Mouse (Mus musculus) NIH3T3 (cell line): ENCODE data around the gene Sult5a1.
"Not testable (repeated sequence)": the region's sequence is repeated elsewhere in the genome, so short reads cannot be mapped to it uniquely, and the experiment has no call there.

Experiments
- DNase-seq: peaks from one replicate; pipeline ENCODE4 v3.0.0-alpha.2; 2012; ENCODE audit warnings: low read depth

Gene Sult5a1

DNA sequence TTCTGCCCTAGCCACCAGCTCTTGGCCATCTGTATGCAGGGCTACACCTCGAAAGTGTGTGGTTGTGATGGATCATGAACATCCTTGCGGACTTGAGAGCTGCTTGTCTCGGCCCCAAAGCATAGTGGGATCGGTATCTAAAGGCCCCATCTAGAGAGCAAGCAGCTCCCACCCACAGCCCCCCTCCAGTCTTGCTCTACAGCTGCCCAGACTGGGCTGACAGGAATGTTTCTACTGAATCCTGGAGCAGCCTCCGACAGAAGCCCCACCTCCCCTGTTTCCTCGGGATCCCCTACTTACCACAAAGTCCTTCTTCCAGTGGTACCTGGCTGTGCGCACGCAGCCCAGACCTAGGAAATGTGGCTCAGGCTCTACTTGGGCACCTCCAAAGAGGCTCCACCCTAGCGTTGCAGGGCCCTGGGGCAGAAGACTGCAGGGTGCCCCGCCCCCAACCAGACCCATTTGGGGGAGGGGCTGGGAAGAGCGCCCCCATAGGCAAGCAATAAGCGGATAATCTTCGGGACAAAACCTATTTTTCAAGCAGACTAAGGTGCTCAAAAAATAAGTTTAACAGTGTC, at the start of gene Sult5a1:
Gene Sult5a1 (minus strand): TSS at position 428 of the 578 bp plus-strand sequence.
- no peak for DNase-seq

DNA sequence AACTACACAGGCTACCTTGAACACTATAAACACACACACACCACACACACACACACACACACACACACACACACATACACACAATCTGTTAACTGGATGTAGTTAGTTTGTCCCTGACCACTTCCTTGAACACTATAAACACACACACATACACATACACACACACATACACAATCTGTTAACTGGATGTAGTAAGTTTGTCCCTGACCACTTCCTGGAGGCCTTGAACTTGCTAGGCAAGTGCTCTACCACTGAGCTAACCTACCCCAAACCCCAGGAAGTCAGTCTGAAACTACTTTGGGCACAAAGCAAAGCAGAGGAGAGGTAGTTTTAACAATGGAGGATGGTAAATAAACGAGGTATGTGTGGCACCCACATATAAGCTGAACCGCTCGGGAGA, 45.5 kb upstream of the Sult5a1 start:
- no peak for DNase-seq

DNA sequence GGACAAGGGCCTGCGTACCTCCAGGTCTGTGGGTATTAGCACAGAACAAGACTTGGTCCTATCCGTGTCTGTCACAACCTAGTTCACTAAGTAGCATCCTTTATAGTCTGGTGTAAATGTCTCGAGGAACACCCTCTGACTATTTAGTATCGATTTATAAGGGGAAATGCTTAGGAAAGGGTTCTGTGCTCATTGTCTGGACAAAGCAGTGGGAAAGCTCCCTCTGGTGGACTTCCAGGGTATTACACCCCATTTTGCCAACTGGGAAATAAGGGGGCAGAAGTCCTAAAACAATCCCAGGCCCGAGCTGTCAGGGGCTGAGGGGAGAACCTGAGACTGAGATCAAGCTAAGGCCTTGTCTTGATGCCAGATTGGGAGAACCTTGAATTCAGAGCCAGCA, 44.2 kb upstream of the Sult5a1 start:
- DNase-seq = peak; percentile 90

DNA sequence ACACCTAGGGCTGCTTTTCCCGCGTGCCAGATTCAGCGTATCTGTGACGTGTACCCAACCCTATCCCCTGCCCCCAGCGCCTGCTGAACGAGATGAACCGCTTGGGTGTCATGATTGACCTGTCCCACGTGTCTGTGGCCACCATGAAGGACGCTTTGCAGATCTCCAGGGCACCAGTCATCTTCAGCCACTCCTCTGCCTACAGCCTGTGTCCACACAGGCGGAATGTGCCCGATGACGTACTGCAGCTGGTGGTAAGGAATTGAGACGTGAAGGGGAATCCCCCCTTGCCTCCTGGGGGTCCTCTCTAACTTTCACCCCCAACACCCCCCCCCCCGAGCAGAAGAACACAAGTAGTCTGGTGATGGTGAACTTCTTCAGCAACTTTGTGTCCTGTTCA, 41.7 kb upstream of the Sult5a1 start:
- no peak for DNase-seq

DNA sequence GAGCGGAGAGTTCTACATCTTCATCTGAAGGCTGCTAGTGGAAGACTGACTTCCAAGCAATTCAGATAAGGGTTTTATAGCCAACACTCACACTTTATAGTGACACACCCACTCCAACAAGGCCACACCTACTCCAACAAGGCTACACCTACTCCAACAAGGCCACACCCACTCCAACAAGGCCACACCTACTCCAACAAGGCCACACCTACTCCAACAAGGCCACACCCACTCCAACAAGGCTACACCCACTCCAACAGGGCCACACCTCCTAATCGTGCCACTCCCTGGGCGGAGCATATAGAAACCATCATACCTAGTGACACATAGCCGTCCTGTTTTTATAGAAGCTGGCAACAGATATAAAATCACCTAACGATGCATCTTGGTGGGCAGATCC, 38.9 kb upstream of the Sult5a1 start:
- DNase-seq = not testable (repeated sequence)

DNA sequence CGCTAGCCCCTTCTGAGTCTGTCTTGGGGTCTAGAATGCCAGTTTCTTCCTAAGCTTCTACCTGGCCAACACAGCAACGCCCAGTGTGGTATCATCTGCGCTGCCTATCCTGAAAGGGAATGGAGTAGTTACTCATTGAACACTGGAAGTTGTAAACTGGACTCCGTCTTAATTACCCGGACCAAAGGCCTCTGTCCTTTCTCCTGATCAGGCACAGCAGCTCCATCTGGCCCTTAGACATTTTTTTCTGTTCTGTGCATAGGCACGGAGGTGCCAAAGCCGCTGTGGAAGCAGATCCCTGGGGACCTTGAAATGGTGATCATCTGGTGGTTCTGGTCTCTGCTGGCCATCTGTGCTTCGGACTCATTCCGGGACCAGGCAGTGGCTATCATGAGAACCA, 35.7 kb upstream of the Sult5a1 start:
- DNase-seq = no peak

DNA sequence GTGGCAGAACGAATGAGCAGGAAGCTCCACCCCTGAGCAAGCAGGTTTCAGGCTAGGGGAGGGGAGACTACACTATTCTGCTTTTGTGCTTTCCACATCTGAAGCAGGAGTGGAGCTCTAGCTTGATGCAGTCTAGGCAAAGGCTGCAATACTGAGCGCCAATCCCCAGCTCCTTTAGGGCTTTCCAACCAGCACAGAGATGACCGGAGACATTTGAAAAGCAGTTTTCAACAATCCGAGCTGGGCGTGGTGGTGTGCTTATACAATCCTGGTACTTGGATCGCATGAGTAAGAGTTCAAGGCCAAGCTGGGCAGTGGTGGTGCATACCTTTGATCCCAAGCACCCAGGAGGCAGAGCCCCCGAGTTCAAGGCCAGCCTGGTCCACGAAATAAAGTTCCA, 33.8 kb upstream of the Sult5a1 start:
- no peak for DNase-seq

DNA sequence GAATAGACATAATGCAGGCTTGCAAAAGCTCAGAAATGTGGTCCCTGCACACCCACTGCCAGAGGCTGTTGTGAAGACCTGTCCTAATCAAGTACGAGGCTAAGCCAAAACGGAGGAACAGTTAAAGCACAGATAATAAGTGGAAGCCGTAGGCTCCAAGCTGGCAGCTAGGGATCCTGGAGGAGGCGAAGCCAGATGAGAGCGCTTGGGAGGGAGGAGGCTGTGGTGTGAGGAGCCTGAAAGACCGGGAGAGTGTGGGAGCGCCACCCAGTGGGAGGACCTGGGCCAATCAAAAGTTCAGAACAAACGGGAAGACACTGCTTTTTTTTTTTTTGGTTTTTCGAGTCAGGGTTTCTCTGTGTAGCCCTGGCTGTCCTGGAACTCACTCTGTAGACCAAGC, 32.6 kb upstream of the Sult5a1 start:
- peak; percentile 94 for DNase-seq

DNA sequence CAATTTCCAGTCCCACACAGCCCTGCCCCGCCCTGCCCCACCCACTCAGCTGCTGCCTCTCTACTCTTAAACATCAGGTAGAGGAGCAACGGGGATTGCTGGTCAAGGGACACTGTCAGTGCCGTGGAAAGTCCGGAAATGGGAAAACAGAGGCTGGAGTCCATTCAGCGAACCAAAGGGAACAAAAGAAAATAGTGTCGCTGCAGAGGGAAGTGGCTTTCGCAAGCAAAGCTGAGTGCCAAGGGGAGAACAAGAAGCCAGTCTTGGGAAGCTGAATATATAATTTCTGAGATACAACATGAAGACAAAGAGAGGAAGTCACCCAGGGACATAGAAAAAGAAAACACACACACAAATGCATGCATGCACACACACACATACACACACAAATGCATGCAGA, 30.7 kb upstream of the Sult5a1 start:
- DNase-seq = peak; percentile 29

DNA sequence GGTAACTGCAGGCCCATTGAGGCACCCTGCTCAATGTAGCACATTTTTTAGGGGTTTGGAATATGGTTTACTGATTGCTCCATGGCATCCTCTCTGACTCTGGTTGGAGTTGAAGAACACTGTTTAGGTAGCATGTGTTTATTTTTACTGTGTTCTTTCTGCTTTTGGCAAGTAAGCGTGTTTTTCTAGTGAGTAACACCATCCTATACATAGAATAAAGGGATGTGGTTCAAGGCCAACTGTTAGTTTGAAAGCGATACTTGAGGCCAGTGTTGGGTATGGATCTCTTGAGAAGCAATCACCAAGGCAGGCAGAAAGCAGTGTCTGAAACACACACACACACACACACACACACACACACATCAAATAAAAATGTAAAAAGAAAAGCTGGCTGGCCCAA, 29.9 kb upstream of the Sult5a1 start:
- peak; percentile 80 for DNase-seq

DNA sequence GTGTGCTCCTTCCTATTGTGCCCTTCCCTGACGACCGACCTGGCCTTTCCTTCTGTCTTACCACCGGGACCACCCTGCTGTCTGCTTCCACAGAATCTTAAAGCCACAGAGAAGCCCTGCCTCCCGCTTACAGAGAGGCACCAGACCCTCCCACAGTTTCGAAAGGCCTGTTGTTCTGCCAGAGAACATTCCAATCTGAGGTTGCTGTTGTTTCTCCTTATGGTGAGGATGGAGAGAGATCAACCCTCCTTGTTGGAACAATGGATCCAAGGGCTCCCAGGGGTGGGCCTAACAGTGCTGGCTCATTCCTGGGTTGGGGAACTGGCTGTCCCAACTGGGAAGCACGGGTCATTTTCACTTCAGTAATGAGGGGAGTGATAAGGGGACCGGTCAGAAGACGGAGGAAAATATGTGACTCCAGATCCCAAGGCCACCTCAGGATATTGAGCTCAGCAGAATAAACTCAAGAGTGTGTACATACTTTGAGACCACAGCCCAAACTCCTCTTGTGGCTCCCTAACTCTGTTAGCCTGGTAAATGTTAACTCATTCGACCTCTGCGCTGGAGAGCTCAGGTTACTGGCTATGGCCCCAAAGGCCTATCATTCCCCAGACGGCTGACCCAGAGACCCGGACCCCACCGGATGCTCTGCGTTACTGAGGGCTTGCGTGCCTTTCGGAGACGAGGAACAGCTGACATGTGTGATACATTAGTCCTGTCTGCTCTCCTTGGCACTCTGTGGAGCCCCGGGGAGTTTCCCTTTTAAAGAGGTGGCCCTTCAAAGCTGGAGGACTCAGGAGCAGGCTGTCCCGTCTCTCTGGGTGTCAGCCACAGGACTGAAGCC, 27.7 kb upstream of the Sult5a1 start, which contains the start of gene Dpep1:
Gene Dpep1 (plus strand): TSS at position 677 of the 844 bp plus-strand sequence.
- DNase-seq = peak; percentile 84

DNA sequence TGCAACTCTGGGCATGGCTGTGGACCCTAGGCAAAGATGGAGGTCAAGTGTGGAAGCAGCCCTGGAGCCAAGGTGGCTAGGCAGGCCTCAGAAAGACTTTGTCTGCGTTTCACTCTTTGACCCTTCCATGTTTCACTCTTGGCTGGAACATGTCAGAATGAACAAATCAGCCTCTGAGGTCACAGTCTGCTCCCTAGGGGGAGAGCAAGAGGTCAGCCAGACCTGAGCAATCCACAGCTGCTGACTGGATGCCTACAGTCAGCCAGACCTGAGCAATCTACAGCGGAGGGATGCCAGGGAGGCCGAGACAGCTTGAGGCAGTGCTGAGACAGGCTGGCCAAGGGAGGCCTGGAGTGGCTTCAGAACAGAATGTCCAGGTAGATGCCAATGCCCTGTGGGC, 23.3 kb upstream of the Sult5a1 start:
- peak; percentile 78 for DNase-seq

DNA sequence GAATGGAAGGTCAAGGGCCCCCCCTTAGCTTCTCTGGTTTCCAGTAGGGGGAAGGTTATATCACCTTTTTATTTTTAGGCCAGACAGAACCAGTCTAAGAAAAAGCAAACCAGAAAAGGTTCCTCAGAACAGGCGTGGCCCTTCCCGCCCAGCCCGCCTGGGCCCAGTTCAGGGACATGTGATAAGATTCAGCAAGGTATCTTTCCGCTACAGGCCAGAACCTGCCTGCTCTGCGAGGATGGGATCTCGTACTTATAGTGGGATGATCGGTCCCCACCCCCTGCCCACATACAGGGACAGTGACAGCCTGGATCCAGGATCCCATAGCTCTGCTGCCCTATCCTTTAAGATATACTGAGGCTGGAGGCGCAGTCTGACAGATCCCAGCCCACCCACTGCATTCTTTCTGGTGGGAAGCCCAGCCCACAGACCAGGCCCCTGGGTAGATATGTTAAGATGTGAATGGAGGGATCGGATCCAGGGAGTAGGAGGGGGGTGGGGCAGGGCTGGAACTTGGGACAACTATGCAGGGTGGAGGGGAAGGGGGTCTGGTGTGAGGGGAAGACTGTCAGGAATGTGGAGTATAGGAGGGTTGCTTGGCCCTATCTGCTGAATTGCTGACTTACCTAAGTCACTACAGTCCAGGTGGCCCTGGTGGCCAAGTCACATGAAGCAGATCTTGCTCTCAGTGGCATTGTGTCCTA, 1.9 kb downstream of the Sult5a1 start:
- no peak for DNase-seq

DNA sequence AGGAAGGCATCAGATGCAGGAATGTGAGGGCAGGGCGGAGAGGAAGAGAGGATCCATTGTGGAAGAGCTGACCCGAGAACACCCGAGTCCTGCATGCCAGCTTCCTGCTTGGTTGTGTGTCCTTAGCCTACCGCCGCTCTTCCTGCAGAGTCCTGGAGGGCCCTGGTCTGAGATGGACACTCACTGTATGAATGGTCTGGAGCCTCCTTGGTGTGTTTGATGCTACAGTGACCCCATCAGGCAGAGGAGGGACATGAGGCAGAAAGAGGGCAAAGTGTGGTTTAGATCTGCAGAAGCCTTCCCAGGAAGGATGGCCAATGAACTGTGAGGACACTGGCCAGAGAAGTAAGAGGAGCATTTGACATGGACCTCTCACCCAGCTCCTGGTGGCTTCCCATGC, 2.9 kb downstream of the Sult5a1 start:
- peak; percentile 61 for DNase-seq

DNA sequence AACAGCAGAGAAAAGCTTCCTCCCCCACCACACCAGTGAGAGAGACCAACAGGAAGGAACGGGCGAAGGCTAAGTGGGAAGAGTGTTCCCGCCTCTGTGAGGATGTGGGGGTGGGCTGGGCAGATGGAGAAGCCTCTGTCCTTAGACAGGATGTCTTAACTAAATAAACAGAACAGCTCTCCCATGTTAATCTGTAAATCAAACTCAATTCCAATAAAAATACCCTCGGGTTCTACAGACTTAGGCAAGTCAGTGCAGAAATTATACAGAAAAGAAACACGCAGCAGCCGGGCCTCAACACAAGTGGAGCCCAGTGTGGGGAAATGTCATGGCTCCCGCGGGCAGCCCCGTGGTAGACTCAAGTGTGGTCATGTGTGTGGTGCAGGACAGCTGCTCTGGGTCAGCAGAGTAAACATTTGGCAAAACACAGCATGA, 7.4 kb downstream of the Sult5a1 start:
- peak; percentile 32 for DNase-seq

DNA sequence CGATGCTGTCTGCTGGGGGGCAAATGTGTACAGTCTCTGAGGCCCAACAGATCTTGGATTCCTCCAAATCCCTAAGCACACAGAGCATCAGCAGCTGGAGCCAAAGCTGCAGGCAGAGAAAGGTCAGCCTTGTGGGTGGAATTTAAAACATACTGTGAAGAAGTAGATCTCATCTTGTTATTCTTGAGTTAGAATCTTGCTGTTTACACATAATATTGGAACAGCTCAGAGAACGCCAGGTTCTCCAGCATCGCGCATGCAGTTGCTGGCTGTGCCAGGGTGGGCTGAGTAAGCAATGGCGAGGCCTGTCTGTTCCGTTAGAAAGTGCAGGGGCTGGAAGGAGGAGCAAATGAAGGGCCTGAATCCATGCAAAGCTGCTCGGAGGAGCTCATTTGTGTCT, 11.7 kb downstream of the Sult5a1 start:
- peak; percentile 83 for DNase-seq

DNA sequence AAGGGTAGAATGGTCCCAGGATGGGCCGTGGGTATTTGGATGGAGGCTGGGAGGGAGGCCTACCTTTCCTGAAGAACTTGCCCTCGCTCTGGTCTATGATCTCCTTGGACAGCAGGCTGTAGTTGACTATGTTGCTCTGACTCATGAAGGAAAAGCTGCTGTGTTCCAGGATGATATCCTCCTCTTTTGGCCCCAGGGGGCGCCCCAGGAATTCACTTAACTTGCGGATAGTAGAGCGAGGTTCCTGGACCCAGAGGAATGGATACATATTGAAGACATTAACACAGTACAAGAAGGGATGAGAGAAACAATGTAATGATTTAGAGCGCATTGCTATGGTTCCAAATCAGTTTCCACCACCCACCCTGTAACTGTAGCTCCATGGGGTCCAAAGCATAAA, 12.8 kb downstream of the Sult5a1 start:
- DNase-seq = peak; percentile 94

DNA sequence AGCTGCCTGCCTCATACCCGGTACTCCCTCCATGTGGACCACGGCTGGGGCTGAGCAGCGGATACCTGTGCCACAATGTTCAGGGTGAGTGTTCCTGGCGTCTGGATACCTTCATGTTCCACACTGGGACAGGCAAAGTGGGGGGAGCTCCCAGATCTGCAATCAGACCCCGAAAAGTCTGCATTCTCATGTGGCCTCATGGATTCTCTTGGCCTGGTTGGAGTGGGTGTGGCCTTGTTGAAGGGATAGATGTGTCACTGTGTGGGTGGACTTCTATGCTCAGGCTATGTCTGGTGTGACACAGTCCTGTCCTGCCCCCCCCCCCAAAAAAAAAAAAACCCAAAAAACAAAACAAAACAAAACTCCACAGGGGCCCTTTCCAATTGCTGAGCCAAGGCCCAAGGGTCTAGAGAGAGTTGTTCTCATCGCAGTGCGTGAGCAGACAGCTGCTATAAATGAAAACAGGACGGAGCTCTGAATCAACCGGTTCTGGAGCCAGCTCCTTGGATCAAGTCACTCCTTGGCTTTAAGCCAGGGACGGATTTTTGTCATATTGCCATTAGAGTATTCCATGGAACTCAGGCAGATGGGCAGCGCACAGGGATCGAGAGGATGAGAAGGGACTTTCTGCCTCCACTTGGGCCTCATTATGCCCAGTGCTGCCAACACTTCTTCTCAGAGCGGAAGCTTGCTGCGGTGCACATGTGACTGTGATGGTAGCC, 16.2 kb downstream of the Sult5a1 start:
- DNase-seq = peak; percentile 99

DNA sequence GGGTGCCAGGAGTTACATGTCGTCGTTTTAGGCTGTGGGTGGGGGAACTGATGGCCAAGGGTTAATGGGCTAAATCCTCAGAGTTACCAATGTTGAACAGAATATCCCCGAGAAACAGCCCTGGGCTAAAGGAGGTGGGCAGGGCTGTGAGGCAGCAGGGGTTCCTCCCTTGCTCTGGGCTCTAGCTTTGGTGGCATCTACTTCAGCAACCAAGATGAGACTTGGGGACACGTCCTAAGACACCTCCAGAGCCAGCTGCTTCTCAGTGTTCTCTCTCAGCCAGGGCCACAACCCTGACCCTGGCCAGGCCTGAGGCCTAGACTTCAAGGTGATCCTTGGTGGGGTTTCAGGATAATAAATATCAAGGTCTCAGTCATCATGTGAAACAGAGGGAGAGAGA, 19.4 kb downstream of the Sult5a1 start:
- DNase-seq = no peak

DNA sequence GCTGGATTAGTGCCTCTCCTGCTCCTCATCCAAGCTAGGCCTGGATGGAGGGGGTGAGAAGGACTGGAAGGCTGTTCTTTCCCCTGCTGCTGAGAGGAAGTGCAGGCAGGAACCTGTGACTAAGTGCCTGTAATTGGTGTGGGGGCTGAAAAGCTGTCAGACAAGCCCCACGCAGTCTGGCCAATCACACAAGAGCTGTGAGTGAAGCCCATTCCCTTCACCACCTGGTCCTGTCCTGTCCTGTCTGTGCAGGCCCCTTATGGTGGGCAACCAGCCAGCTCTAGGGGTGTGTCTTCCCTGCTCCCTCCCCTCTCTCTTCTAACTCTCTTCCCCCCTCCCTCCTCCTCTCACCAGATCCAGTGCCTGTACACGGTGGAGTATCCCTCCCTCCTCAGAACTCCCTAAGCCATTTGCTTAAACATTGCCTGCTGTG, 20.5 kb downstream of the Sult5a1 start:
- DNase-seq = peak; percentile 96

DNA sequence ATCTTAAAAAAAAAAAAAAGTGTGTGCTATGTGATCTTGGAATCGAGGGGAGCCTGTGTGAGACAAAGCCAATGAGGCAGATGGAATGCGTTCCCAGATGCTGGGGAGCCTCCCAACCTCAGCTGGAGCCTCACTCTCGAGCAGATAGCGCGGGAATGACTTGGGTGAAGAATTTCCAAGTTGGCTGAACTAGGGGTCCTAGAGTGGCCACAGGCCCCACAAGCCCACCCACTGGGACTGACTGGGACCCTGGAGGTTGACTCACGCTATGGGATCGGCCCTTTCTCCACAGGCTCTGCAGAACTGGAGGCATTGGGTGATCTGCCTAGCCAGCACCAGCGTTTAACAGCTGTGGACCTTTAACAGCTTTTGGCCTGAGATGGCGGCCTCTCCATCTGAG, 21.8 kb downstream of the Sult5a1 start:
- no peak for DNase-seq

DNA sequence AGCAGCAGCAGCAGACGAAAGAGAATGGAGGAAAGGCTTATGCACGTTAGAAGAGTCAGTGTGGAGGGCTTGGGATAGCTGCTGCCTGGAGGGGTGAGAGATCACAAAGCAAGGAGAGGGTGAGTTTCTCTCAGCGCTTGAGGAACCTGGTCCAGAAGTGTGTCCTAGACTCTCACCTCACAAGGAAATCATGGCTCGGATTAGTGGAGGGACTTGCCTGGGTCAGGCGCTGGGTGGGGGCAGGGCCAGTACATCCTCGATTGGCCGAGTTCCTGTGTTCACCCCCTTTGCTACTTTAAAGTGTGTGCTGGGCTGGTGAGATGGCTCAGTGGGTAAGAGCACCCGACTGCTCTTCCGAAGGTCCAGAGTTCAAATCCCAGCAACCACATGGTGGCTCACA, 22.3 kb downstream of the Sult5a1 start:
- no peak for DNase-seq
